Mouse (Mus musculus) heart, adult 2 months (tissue): ENCODE results near the gene 4930518I15Rik.

Experiments
- CTCF ChIP-seq: fragments of 200-600 bp; IDR thresholded peaks from 2 replicates; pipeline ENCODE4 v1.8.1; 2022; ENCODE audit warnings: antibody characterized with exemption, mild to moderate bottlenecking, moderate library complexity
- EP300 ChIP-seq: fragments of 200-500 bp; IDR thresholded peaks from 2 replicates; pipeline ENCODE4 v1.6.1; 2011; ENCODE audit warnings: low read depth, low read length, control low read depth; ENCODE audit not compliant: insufficient read depth

- TF ChIP-seq CTCF (no peak), EP300 (no peak)
Observed at GRCm38 (mm10) chr2:156887017-156887416, 29.3 kb upstream of the 4930518I15Rik start, which contains the start of gene Sla2.
